Mouse (Mus musculus) CH12.LX (cell line): ENCODE data around the gene Ncam2. TPM values are rescaled to one million over a fixed set of nuclear protein-coding genes. Genes with fewer than 3 reads are reported as not detected.

ENCODE experiments used
- DNase-seq: peaks from one replicate; pipeline ENCODE4 v3.0.0-alpha.2; 2013; ENCODE audit errors: extremely low read depth
- H3K27ac ChIP-seq: 2 replicates; pipeline ENCODE4 v1.5.1; 2012; ENCODE audit warnings: low read depth, mild to moderate bottlenecking, control low read depth, moderate library complexity; ENCODE audit not compliant: insufficient read depth
- H3K27me3 ChIP-seq: replicated peaks from 2 replicates; pipeline ENCODE3; 2012; ENCODE audit warnings: inconsistent platforms
- H3K36me3 ChIP-seq, 2 experiments: replicated peaks in 1 of 2; 2 replicates each; pipeline versions ENCODE3 to v1.6.1; 2012; ENCODE audit warnings: inconsistent platforms in 1 of 2, low read length in 1 of 2, mild to moderate bottlenecking in 1 of 2, mixed read lengths in 1 of 2, moderate library complexity in 1 of 2; ENCODE audit not compliant: control insufficient read depth in 1 of 2, insufficient read depth in 1 of 2
- H3K4me1 ChIP-seq, 2 experiments: 2 replicates each; pipeline ENCODE4 v1.6.1; 2012; ENCODE audit warnings: inconsistent platforms in 1 of 2, moderate library complexity in 1 of 2; ENCODE audit not compliant: insufficient read depth in 2 of 2, control insufficient read depth in 1 of 2
- H3K4me2 ChIP-seq: 2 replicates; pipeline ENCODE4 v1.6.1; 2012; ENCODE audit warnings: low read depth, mild to moderate bottlenecking, control low read depth; ENCODE audit not compliant: poor library complexity, insufficient read depth, severe bottlenecking
- H3K4me3 ChIP-seq, 3 experiments: fragments of 150-350 bp in 1 of 3; sonication (generic) in 1 of 3; replicated peaks in 1 of 3; 2 replicates each; pipeline versions ENCODE3 to v1.5.1; 2011 to 2012; ENCODE audit warnings: low read depth in 2 of 3, low read length in 2 of 3, mild to moderate bottlenecking in 2 of 3, moderate library complexity in 2 of 3, control low read depth in 1 of 3, improper control_type of control experiment in 1 of 3, inconsistent platforms in 1 of 3, mixed read lengths in 1 of 3; ENCODE audit not compliant: poor library complexity in 1 of 3
- H3K79me2 ChIP-seq: replicated peaks from 2 replicates; pipeline ENCODE4 v1.6.1; 2012; ENCODE audit warnings: mild to moderate bottlenecking, moderate library complexity; ENCODE audit not compliant: control insufficient read depth, poor library complexity, insufficient read depth, severe bottlenecking; ENCODE audit errors: extremely low read depth
- H3K9ac ChIP-seq: 2 replicates; pipeline ENCODE4 v1.6.1; 2012; ENCODE audit warnings: low read depth, mild to moderate bottlenecking, control low read depth, moderate library complexity; ENCODE audit not compliant: insufficient read depth
- H3K9me3 ChIP-seq: replicated peaks from 2 replicates; pipeline ENCODE3; 2012; ENCODE audit warnings: low read length, inconsistent platforms, mixed read lengths
- CHD1 ChIP-seq: IDR thresholded peaks from 2 replicates; pipeline ENCODE4 v1.6.1; 2012; ENCODE audit warnings: low read depth, low read length, improper control_type of control experiment, inconsistent platforms
- CHD2 ChIP-seq: IDR thresholded peaks from 2 replicates; pipeline ENCODE4 v1.6.1; 2011; ENCODE audit warnings: low read length, improper control_type of control experiment
- E2F4 ChIP-seq: IDR thresholded peaks from 2 replicates; pipeline ENCODE4 v1.6.1; 2011; ENCODE audit warnings: low read depth, low read length, improper control_type of control experiment; ENCODE audit not compliant: insufficient replicate concordance
- HCFC1 ChIP-seq: IDR thresholded peaks from 2 replicates; pipeline ENCODE4 v1.6.1; 2012; ENCODE audit warnings: low read depth, mild to moderate bottlenecking, inconsistent platforms, low read length, improper control_type of control experiment
- IRF4 ChIP-seq: IDR thresholded peaks from 2 replicates; pipeline ENCODE4 v1.6.1; 2014; ENCODE audit warnings: low read depth, mild to moderate bottlenecking, inconsistent platforms, low read length, improper control_type of control experiment
- JUN ChIP-seq: IDR thresholded peaks from 2 replicates; pipeline ENCODE4 v1.6.1; 2011; ENCODE audit warnings: low read depth, mild to moderate bottlenecking, low read length, improper control_type of control experiment, moderate library complexity; ENCODE audit not compliant: insufficient read depth
- JUND ChIP-seq: conservative IDR thresholded peaks from 2 replicates; pipeline ENCODE4 v1.6.1; 2011; ENCODE audit warnings: low read depth, low read length, improper control_type of control experiment
- MAZ ChIP-seq: IDR thresholded peaks from 2 replicates; pipeline ENCODE4 v1.6.1; 2012; ENCODE audit warnings: low read depth, mild to moderate bottlenecking, inconsistent platforms, low read length, improper control_type of control experiment, moderate library complexity
- MEF2A ChIP-seq: IDR thresholded peaks from 2 replicates; pipeline ENCODE4 v1.6.1; 2014; ENCODE audit warnings: low read depth, mild to moderate bottlenecking, inconsistent platforms, low read length, improper control_type of control experiment, borderline replicate concordance
- MXI1 ChIP-seq: IDR thresholded peaks from 2 replicates; pipeline ENCODE4 v1.6.1; 2011; ENCODE audit warnings: mild to moderate bottlenecking, low read depth, low read length, improper control_type of control experiment
- NELFE ChIP-seq: IDR thresholded peaks from 2 replicates; pipeline ENCODE4 v1.6.1; 2011; ENCODE audit warnings: low read depth, low read length, improper control_type of control experiment
- POLR2AphosphoS2 ChIP-seq: IDR thresholded peaks from 2 replicates; pipeline ENCODE4 v1.6.1; 2011; ENCODE audit warnings: low read depth, low read length, improper control_type of control experiment
- RCOR1 ChIP-seq: conservative IDR thresholded peaks from 2 replicates; pipeline ENCODE4 v1.6.1; 2012; ENCODE audit warnings: low read depth, mild to moderate bottlenecking, inconsistent platforms, low read length, improper control_type of control experiment
- TBP ChIP-seq: conservative IDR thresholded peaks from 2 replicates; pipeline ENCODE4 v1.6.1; 2011; ENCODE audit warnings: low read depth, low read length, improper control_type of control experiment
- TCF12 ChIP-seq: IDR thresholded peaks from 2 replicates; pipeline ENCODE4 v1.6.1; 2014; ENCODE audit warnings: low read depth, mild to moderate bottlenecking, inconsistent platforms, low read length, improper control_type of control experiment
- UBTF ChIP-seq: IDR thresholded peaks from 2 replicates; pipeline ENCODE4 v1.6.1; 2012; ENCODE audit warnings: low read depth, mild to moderate bottlenecking, inconsistent platforms, low read length, improper control_type of control experiment, moderate library complexity
- USF2 ChIP-seq: conservative IDR thresholded peaks from 2 replicates; pipeline ENCODE4 v1.6.1; 2011; ENCODE audit warnings: low read depth, low read length, improper control_type of control experiment
- ZNF384 ChIP-seq: IDR thresholded peaks from 2 replicates; pipeline ENCODE4 v1.6.1; 2012; ENCODE audit warnings: low read depth, low read length, improper control_type of control experiment, inconsistent platforms
- dilution Hi-C: fragments of 300-500 bp; cut with MboI; formaldehyde crosslinking; loops from 2 replicates; pipeline ENCODE4 v1.14.3; 2020; ENCODE audit warnings: low sequenced_read_pairs; ENCODE audit not compliant: extremely low pct_unique_long_range_greater_than_20kb, extremely low pct_ligation_motif_present
- in situ Hi-C: fragments of 300-500 bp; cut with MboI; formaldehyde crosslinking; loops from 3 replicates; pipeline ENCODE4 v1.14.3; 2019; ENCODE audit warnings: low sequenced_read_pairs, low pct_ligation_motif_present, low pct_unique_long_range_greater_than_20kb, mixed read lengths
- polyA plus RNA-seq: library from polyadenylated mRNA; unstranded; fragments of >175 nt; gene quantifications from 2 replicates; pipeline ENCODE4 v1.2.1, GENCODE M21; 2012; ENCODE audit warnings: low read depth; ENCODE audit not compliant: insufficient read length
- total RNA-seq, 2 experiments: library from RNA; depleted of rRNA; stranded (reverse); fragments of 300-350 nt in 1 of 2; fragments of >200 nt in 1 of 2; gene quantifications; 2 replicates each; pipeline ENCODE4 v1.2.3; 2012 to 2014

The Ncam2 gene
- total and polyA plus RNA-seq, 3 experiments, result not detected

GRCm38 (mm10) chr16:81224253-81224652 lies 23.8 kb downstream of the Ncam2 start:
- TF ChIP-seq ZNF384 (no peak), E2F4 (no peak), USF2 (no peak), POLR2AphosphoS2 (no peak), MEF2A (no peak), TBP (no peak), JUN (no peak), NELFE (no peak), MAZ (no peak)
- no peak overlapping the region for H3K27ac ChIP-seq
- H3K27me3 ChIP-seq, result no peaks in the 10 kb centered on the region
- no peak overlapping the region for H3K9ac ChIP-seq
- no peak for DNase-seq
- H3K4me3 ChIP-seq, result no peak overlapping the region
- H3K4me1 ChIP-seq, result no peaks in the 10 kb centered on the region
- dilution Hi-C loops, result no loop called here
- no peaks in the 10 kb centered on the region for H3K36me3 ChIP-seq
- no peak overlapping the region for H3K4me2 ChIP-seq
- no peaks in the 10 kb centered on the region for H3K79me2 ChIP-seq
- H3K9me3 ChIP-seq, result peaks cover 40% of the 10 kb centered on the region
- in situ Hi-C loops, result no loop called here

GRCm38 (mm10) chr16:81254875-81255274 lies 54.4 kb downstream of the Ncam2 start:
- Histone ChIP-seq H3K9ac (no peak overlapping the region), H3K4me2 (no peak overlapping the region), H3K79me2 (no peaks in the 10 kb centered on the region), H3K4me3 (no peak overlapping the region), H3K4me1 (no peaks in the 10 kb centered on the region), H3K36me3 (no peaks in the 10 kb centered on the region), H3K27ac (no peak overlapping the region), H3K27me3 (no peaks in the 10 kb centered on the region), H3K9me3 (peaks cover 16% of the 10 kb centered on the region)
- in situ Hi-C loops, result no loop called here
- dilution Hi-C loops, result no loop called here
- TF ChIP-seq TBP, result no peak
- no peak for TF ChIP-seq HCFC1
- no peak for TF ChIP-seq MXI1
- no peak for TF ChIP-seq IRF4
- TF ChIP-seq CHD1, result no peak
- TF ChIP-seq JUND, result no peak
- TF ChIP-seq UBTF, result no peak
- no peak for TF ChIP-seq TCF12
- TF ChIP-seq RCOR1, result no peak
- no peak for TF ChIP-seq CHD2
- no peak for TF ChIP-seq USF2
- no peak for DNase-seq
